Mouse (Mus musculus) brown adipose tissue, adult 24 weeks (tissue): ENCODE measurements around the gene Clip2. TPM values are rescaled to one million over a fixed set of nuclear protein-coding genes. Genes with fewer than 3 reads are reported as not detected.

ENCODE experiments used
- H3K27ac ChIP-seq: fragments of 200-500 bp; replicated peaks from 2 replicates; pipeline ENCODE4 v1.5.1; 2012; ENCODE audit warnings: low read depth, mild to moderate bottlenecking, low read length
- H3K4me1 ChIP-seq: fragments of 200-500 bp; 2 replicates; pipeline ENCODE4 v1.6.1; 2012; ENCODE audit warnings: low read length, mixed read lengths; ENCODE audit not compliant: control insufficient read depth, insufficient read depth, insufficient read length
- H3K4me3 ChIP-seq: fragments of 200-500 bp; 2 replicates; pipeline ENCODE4 v1.5.1; 2012; ENCODE audit warnings: low read depth, mild to moderate bottlenecking, low read length, moderate library complexity; ENCODE audit not compliant: insufficient read depth
- polyA plus RNA-seq: library from polyadenylated mRNA; stranded (reverse); fragments of >200 nt; gene quantifications from 2 replicates; pipeline ENCODE4 v1.2.4, GENCODE M21; 2012; ENCODE audit not compliant: missing spikeins, insufficient read depth, insufficient read length

The Clip2 gene
- 4.0 and 6.9 TPM in 2 replicates for polyA plus RNA-seq

DNA sequence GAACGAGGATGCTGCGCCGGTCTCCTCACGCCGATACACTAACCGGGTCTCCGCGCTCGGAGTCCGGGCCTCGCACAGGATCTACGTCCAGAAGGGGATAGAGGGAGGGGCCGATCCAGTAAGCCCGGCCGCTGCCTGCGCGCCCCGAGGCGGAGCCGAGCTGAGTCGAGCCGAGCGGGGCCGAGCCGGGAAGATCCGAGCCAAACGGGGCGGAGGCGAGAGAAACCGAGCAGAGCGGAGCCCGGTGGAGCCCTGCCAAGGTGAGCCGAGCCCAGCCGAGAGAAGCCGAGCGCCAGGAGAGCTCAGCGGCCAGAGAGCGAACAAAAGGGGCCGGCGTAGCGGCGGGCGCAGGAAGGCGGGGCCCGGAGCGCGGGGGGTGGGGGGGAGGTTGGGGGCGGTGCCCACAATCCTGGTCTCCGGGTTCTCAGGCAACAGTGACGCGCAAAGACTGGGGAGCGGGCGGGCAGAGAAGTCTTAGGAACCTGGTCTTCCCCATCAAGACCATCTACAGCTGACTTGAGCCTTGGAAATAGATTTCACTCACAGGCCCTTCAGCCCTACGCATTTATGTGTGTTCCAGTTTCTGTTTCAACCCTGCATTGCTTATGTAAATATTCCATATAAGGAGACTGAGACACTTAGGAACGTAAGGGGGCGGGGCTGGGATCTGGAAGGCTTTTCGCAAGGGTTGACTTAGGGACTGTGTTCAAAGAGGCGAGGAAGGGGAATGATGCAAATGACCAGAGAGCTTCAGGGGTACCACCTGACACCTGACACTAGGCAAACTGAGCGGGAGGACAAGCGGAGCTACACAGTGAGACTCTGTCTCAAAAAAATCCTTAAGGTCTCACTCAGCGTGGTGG lies at the start of gene Clip2:
Gene Clip2 (minus strand): TSS at position 325 of the 863 bp plus-strand sequence.
- peaks cover 8% of the 10 kb centered on the region; the same call in 1 of the 2 replicates for H3K4me1 ChIP-seq
- H3K4me3 ChIP-seq, result peak within 1 kb of the TSS; percentile 91
- H3K27ac ChIP-seq, result peak within 1 kb of the TSS; percentile 79

DNA sequence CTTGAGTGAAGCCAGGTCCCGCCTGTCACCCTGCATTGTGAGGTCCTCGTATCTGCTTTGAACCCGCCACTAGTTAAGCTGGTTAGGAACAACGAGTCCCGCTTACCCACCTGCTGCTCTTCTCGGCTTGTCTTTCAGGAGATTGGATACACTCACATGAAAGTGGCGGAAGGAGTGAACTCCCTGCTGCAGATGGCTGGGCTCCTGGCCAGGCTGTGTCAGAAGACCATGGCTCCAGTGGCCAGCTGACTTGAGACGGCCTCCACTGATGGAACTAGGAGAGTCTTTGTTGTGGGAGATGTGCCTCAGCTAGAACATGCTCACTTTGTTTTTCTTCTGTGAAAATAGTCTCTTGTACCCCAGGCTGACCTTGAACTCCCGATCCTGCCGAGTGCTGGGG lies 45.5 kb upstream of the Clip2 start:
- Histone ChIP-seq H3K4me1 (no peaks in the 10 kb centered on the region), H3K27ac (no peak overlapping the region), H3K4me3 (no peak overlapping the region)

DNA sequence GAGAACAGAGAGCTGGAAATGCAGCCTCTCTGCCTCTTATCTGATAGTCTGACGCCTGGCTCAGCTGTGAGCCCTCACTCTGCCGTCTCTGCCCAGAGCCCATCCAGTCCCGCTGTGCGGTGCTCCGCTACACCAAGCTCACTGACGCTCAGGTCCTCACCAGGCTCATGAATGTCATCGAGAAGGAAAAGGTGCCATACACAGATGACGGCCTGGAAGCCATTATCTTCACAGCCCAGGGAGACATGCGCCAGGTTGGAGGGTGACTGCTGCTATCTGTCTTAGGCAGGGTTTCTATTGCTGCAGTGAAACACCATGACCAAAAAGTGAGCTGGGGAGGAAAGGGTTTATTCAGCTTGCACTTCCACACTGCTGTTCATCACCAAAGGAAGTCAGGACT lies 40.9 kb upstream of the Clip2 start:
- Histone ChIP-seq H3K4me3 (no peak overlapping the region), H3K4me1 (no peaks in the 10 kb centered on the region), H3K27ac (no peak overlapping the region)

- no peak overlapping the region for H3K27ac ChIP-seq
- no peaks in the 10 kb centered on the region for H3K4me1 ChIP-seq
- H3K4me3 ChIP-seq, result no peak overlapping the region
These were observed 39.9 kb upstream of the Clip2 start for GRCm38 (mm10) chr5:134592026-134592581.

GRCm38 (mm10) chr5:134589900-134590299 lies 37.7 kb upstream of the Clip2 start:
- Histone ChIP-seq H3K4me3 (no peak overlapping the region), H3K4me1 (no peaks in the 10 kb centered on the region), H3K27ac (no peak overlapping the region)

DNA sequence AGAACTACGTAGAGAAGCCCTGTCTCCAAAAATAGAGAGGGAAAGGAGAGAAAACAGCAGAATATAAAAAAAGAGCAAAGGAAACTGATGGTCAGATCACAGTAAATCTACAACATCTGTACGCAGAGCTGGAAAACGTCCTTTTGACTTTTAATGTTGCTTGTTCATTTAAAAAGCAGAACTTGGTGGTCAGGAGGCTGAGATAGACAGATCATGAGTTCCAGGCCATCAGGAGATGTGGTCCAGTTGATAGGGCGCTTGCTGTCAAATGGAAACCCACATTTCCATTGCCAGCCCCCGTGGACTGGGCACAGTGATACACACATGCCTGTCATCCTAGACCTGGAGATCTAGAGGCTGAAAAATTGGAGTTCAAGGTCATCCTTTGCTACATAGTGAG lies 32.6 kb upstream of the Clip2 start:
- H3K27ac ChIP-seq, result no peak overlapping the region
- no peak overlapping the region for H3K4me3 ChIP-seq
- H3K4me1 ChIP-seq, result no peaks in the 10 kb centered on the region

DNA sequence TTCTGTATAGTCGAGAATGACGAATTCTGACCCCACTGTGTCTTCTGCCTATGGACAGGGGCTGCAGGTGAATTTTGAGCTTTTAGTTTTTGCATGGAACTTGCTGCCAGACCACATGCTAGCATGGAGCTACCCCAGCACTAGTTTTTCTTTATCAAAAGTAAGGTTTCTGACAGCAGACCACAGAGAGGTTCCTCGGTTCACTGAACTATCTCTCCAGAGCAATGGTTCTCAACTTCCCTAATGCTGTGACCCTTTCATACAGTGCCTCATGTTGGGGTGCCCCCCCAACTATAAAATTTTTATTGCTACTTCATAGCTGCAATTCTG lies 31.6 kb upstream of the Clip2 start:
- H3K4me3 ChIP-seq, result no peak overlapping the region; the same call in 1 of the 2 replicates
- no peaks in the 10 kb centered on the region for H3K4me1 ChIP-seq
- no peak overlapping the region for H3K27ac ChIP-seq

DNA sequence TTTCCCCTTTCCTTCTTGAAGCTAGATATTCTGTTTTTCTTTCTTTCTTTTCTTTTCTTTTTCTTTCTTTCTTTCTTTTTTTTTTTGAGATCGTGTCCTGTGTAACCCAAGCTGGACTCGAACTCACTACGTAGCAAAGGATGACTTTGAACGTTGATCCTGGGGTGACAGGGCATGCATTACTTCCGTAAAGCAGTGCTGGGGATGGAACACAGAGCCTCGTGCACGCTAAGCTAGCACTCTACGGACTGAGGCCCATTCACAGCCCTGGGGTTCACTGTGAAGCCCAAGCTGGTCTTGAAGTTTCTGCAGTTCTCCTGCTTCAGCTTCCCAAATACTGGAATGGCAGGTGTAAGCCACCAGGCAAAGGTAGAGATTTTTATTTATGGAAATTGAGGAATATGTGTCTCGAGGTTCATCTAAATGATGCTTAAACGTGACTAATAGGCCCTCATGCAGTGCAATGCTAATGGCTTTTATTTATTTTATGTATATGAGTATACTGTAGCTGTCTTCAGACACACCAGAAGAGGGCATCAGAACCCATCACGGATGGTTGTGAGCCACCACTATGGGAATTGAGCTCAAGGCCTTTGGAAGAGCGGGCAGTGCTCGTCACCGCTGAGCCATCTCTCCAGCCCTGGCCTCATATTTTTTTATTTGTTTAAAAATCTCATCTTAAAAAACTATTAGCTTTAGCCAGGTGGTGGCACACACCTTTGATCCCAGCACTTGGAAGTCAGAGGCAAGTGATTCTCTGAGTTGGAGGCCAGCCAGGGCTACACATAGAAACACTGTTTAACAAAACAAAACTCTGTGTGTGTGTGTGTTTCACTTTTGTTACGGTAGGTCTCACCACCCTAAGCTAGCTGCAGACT lies 31.0 kb upstream of the Clip2 start:
- peak overlapping the region; percentile 95 for H3K4me3 ChIP-seq
- H3K27ac ChIP-seq, result no peak overlapping the region
- H3K4me1 ChIP-seq, result no peaks in the 10 kb centered on the region

DNA sequence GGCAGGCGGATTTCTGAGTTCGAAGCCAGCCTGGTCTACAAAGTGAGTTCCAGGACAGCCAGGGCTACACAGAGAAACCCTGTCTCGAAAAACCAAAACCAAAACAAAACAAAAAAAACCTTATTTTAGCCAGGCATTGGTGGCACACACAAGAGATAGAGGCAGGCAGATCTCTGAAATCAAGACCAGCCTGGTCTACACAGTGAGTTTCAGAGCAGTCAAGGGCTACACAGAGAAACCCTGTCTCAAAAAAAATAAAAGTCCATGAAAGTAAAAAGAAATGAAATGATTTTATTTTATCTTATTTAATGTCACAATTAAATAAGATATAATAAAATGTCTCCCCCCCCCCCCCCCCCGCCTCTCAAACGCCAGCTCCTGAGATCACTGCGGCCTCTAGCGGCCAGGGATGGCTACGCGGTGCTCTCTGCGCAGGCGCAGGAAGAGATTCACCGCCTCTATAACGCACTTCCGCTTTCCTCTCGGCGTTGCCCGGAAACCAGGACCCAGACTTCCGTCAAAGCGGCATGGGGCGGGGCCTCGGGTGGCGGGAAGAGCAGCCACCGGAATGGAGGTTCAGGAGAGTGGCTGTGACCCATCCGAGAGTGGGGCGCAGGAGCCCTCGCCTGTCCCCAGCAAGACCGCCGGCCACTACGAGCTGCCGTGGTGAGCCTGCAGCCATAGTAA lies 30.1 kb upstream of the Clip2 start:
- Histone ChIP-seq H3K4me3 (peak overlapping the region; percentile 95), H3K4me1 (no peaks in the 10 kb centered on the region), H3K27ac (no peak overlapping the region)

- H3K27ac ChIP-seq, result no peak within 1 kb of the TSS
- H3K4me3 ChIP-seq, result no peak within 1 kb of the TSS
These were observed 28.9 kb upstream of the Clip2 start, which contains the start of gene Rfc2 for GRCm38 (mm10) chr5:134581146-134581545. TSS of gene Rfc2 (plus strand) at chr5:134581366.

DNA sequence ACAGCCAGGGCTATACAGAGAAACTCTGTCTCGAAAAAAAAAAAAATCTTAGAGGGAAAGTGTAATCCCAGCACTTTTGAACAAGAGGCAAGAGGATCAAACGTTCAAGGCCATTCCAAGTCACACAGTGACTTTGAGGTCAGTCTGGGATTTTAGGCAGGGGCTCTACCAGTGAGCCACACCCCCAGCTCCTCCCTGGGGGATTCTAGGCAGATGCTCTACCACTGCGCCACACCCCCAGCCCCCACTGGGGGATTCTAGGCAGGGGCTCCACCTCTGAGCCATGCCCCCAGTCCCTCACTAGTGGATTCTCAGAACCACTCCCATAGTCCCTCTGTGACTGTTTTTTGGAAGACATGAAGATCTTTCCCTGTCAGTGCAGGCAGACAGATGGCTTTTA lies 26.9 kb upstream of the Clip2 start:
- Histone ChIP-seq H3K27ac (no peak overlapping the region), H3K4me1 (no peaks in the 10 kb centered on the region), H3K4me3 (no peak overlapping the region)

More at GRCm38 (mm10) chr5:134581146-134581545, 28.9 kb upstream of the Clip2 start, which contains the start of gene Rfc2:
- H3K4me1 ChIP-seq, result no peaks in the 10 kb centered on the region

- H3K27ac ChIP-seq, result no peak overlapping the region
- no peak overlapping the region for H3K4me3 ChIP-seq
- peaks cover 6% of the 10 kb centered on the region for H3K4me1 ChIP-seq
These were observed 25.3 kb upstream of the Clip2 start for GRCm38 (mm10) chr5:134577534-134577933.

DNA sequence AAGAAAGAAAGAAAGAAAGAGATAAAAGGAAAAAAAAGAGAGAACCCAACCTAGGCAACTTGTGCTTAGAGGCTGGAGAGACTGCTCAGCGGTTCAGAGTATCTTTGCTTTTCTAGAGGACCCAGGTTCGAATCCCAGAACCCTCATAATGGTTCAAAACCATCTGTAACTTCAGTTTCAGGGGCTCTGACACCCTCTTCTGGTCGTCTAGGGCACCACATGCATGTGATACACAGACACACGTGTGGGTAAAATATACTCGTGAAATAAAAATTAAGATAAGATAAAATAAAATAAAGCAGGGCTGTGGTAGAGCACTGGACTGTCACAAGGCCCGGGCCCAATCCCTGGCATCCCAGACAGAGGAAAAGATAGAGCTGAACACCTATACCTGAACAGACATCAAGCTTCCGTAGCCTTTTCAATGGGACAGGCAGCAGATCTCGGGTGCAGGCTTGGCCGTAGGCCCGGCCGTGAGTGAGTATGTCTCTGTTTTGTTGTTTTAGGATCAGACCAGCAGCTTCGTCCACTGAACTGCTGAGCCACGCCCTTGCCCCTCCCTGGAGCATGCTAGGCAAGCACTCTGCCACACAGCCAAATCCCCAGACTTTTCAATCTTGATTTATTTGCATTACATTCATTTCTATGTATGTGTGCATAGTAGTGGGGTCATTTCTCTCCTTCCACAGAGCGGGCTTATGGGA lies 24.4 kb upstream of the Clip2 start:
- no peak overlapping the region for H3K4me3 ChIP-seq
- no peak overlapping the region for H3K27ac ChIP-seq

GRCm38 (mm10) chr5:134575833-134576232 lies 23.6 kb upstream of the Clip2 start:
- Histone ChIP-seq H3K4me3 (no peak overlapping the region), H3K27ac (no peak overlapping the region), H3K4me1 (peaks cover 7% of the 10 kb centered on the region)

More for the DNA sequence above, 24.4 kb upstream of the Clip2 start:
- H3K4me1 ChIP-seq, result peaks cover 7% of the 10 kb centered on the region
